Mouse (Mus musculus): ENCODE results near the gene Gm10260. TPM values are rescaled to one million over a fixed set of nuclear protein-coding genes. Genes with fewer than 3 reads are reported as not detected.

The Gm10260 gene
- polyA plus RNA-seq, 1 experiment from 2014 or later = 4.1 TPM

DNA sequence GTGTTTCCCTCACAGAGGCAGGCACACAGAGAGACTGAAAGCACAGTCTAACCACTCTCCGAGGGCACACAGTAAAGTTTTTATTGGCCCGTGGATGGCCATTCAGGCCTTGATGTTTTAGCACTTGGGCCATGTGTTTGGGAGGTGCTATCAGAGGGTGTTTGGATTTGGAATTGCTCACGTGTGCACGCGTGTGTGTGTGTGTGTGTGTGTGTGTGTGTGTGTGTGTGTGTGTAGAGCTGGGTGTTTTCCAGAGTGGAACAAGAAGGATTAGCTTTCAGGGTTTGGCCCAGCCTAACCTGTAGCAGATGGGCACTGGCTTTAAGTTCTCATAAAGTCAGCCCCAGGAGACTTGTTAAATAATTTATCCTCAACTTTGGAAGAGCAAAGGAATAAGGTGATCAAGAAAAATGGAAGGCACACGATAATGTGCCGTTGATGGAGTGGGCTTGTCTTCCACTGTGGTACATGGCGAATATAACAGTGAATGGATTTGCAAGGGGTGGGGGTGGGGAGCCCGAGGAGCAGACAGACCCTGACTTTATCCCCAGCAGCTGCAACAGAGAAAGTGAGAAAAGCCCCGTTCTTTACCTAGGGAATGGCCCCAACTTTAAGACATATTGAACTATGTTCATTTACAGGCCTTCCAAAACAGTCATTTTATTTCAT, 24.9 kb upstream of the Gm10260 start:
- H3K27me3 ChIP-seq (ENCODE audit: control insufficient read depth, insufficient read depth, low read length) = no peaks in the 10 kb centered on the region
- WGBS = 73% methylated on average over 10 of the region's 10 CpGs
- DNase-seq (ENCODE audit: low spot score, missing footprints) (no peak), ATAC-seq (ENCODE audit: low FRiP score) (no peak)
- H3K4me3 ChIP-seq (ENCODE audit: low read depth, low read length) = no peak overlapping the region
- no peak overlapping the region for H3K27ac ChIP-seq (ENCODE audit: low read depth, low read length)
- H3K36me3 ChIP-seq (ENCODE audit: control insufficient read depth, insufficient read depth, low read length) = no peaks in the 10 kb centered on the region
- peaks cover 6% of the 10 kb centered on the region; the same call in 1 of the 2 replicates for H3K4me1 ChIP-seq (ENCODE audit: control insufficient read depth, insufficient read depth, low read length)
- no peaks in the 10 kb centered on the region for H3K9me3 ChIP-seq (ENCODE audit: control insufficient read depth, low read length)
- H3K9ac ChIP-seq (ENCODE audit: low read length) = no peak overlapping the region
- no peak overlapping the region for H3K4me2 ChIP-seq

DNA sequence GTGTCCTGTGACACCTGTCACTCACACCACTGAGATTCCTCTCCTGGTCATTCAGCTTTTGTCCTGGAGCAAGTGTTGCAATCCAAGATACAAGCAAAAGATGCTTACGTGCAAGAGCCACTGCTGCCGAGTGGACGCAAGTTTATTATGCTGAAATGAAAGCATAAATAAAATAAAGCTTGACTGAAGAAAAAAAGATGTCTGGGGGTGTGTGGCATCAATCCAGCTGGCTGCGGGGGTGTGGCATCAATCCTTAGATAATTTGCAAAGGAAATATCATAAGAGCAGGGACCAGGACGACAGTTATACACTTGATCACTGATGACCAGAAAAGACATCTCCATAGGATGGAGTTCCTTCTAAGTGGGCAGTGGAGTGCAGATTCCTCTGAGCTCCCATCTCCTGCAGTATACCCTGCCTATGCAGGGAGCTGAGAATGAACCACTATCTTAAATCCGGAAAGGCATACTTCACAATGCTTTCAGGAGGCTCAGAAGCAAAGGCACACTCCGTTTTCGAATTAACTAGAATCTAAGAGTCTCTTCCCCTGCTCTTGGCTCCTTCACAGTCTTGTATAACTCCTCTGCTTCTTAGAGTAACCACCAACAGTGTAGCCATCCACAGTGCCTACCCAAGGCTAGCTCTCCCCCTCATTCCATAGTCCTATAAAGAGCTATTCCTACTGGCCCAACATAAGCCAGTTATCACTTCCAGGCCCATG, 23.2 kb upstream of the Gm10260 start:
- H3K9me3 ChIP-seq (ENCODE audit: control insufficient read depth, low read length) = no peaks in the 10 kb centered on the region
- no peak overlapping the region for H3K4me3 ChIP-seq (ENCODE audit: low read depth, low read length)
- H3K36me3 ChIP-seq (ENCODE audit: control insufficient read depth, insufficient read depth, low read length) = no peaks in the 10 kb centered on the region
- no peaks in the 10 kb centered on the region for H3K27me3 ChIP-seq (ENCODE audit: control insufficient read depth, insufficient read depth, low read length)
- WGBS = 90% methylated on average over 8 of the region's 8 CpGs
- no peak overlapping the region for H3K4me2 ChIP-seq
- H3K9ac ChIP-seq (ENCODE audit: low read length) = no peak overlapping the region
- H3K4me1 ChIP-seq (ENCODE audit: control insufficient read depth, insufficient read depth, low read length) = peaks cover 6% of the 10 kb centered on the region; the same call in 1 of the 2 replicates
- no peak for ATAC-seq (ENCODE audit: low FRiP score)
- DNase-seq (ENCODE audit: low spot score, missing footprints) = no peak
- H3K27ac ChIP-seq (ENCODE audit: low read depth, low read length) = no peak overlapping the region

DNA sequence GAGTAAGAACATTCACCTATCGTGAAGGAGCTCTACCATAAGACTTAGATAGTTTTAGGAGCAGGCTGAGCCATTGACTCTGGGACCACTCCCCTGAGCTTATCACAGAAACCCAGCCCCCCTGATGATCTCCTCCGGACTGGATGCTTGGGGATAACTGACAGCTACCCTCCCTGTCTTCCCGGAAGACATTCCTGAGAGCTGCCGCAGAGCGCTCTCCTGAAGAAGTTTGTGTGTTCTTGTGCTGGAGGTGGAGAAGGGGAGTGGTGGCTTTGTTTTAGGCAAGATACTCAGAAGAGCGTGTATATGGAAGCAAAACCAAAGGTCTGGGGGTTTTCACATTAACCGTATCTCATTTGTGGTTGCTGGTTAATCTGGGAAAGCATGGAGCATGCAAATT, 21.6 kb upstream of the Gm10260 start:
- H3K27me3 ChIP-seq (ENCODE audit: control insufficient read depth, insufficient read depth, low read length) = no peaks in the 10 kb centered on the region
- H3K36me3 ChIP-seq (ENCODE audit: control insufficient read depth, insufficient read depth, low read length) = no peaks in the 10 kb centered on the region
- H3K9me3 ChIP-seq (ENCODE audit: control insufficient read depth, low read length) = no peaks in the 10 kb centered on the region
- H3K4me3 ChIP-seq (ENCODE audit: low read depth, low read length) = no peak overlapping the region
- H3K27ac ChIP-seq (ENCODE audit: low read depth, low read length) = no peak overlapping the region
- no peak overlapping the region for H3K9ac ChIP-seq (ENCODE audit: low read length)
- ATAC-seq (ENCODE audit: low FRiP score) (no peak), DNase-seq (ENCODE audit: low spot score, missing footprints) (no peak)
- H3K4me1 ChIP-seq (ENCODE audit: control insufficient read depth, insufficient read depth, low read length) = peaks cover 6% of the 10 kb centered on the region; the same call in 1 of the 2 replicates
- 43% methylated on average over 7 of the region's 7 CpGs for WGBS
- no peak overlapping the region for H3K4me2 ChIP-seq

DNA sequence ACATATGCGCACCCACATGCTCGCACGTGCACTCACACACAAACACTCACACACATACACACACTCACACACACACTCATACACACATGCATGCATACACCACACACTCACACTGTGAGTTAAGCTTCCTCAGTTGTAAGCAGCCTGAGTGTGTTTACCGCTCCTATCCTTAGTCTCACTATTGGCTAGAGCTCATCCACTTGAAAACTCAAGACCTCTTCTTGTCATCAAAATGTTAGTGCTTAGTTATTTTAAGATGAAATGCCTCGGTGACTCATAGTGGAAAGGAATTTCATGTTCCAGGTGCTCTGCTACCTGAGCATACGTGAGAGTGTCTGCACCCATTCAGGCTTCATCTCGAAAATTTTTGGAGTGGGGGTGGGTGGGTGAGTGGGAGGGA, 21.2 kb upstream of the Gm10260 start:
- 90% methylated on average over 7 of the region's 7 CpGs for WGBS
- ATAC-seq (ENCODE audit: low FRiP score) = no peak

DNA sequence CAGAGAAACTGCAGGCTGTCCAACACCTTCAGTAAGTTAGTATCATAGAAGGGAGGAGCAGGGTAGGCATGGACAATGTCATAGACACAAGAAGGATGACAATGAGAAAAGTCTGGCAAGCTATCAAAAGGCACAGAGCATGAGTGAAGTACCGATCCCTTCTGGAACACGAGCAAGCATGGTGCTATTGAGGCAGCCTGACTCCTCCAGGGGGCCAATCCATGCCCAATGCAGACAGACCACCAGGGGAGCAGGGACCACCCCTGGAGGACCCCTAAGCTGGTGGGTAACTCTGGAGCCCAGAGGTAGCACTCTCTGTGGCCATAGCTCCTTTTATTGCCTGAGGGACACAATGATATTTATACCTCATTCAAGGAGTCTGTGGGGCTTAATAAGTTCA, 20.1 kb upstream of the Gm10260 start:
- 64% methylated on average over 2 of the region's 2 CpGs for whole genome bisulfite sequencing

More for the DNA sequence above, 21.2 kb upstream of the Gm10260 start:
- H3K9me3 ChIP-seq (ENCODE audit: control insufficient read depth, low read length) = no peaks in the 10 kb centered on the region
- peaks cover 6% of the 10 kb centered on the region; the same call in 1 of the 2 replicates for H3K4me1 ChIP-seq (ENCODE audit: control insufficient read depth, insufficient read depth, low read length)
- H3K27me3 ChIP-seq (ENCODE audit: control insufficient read depth, insufficient read depth, low read length) = no peaks in the 10 kb centered on the region
- H3K9ac ChIP-seq (ENCODE audit: low read length) = no peak overlapping the region
- H3K4me3 ChIP-seq (ENCODE audit: low read depth, low read length) = no peak overlapping the region
- no peaks in the 10 kb centered on the region for H3K36me3 ChIP-seq (ENCODE audit: control insufficient read depth, insufficient read depth, low read length)
- H3K4me2 ChIP-seq = no peak overlapping the region
- DNase-seq (ENCODE audit: low spot score, missing footprints) = no peak
- no peak overlapping the region for H3K27ac ChIP-seq (ENCODE audit: low read depth, low read length)

DNA sequence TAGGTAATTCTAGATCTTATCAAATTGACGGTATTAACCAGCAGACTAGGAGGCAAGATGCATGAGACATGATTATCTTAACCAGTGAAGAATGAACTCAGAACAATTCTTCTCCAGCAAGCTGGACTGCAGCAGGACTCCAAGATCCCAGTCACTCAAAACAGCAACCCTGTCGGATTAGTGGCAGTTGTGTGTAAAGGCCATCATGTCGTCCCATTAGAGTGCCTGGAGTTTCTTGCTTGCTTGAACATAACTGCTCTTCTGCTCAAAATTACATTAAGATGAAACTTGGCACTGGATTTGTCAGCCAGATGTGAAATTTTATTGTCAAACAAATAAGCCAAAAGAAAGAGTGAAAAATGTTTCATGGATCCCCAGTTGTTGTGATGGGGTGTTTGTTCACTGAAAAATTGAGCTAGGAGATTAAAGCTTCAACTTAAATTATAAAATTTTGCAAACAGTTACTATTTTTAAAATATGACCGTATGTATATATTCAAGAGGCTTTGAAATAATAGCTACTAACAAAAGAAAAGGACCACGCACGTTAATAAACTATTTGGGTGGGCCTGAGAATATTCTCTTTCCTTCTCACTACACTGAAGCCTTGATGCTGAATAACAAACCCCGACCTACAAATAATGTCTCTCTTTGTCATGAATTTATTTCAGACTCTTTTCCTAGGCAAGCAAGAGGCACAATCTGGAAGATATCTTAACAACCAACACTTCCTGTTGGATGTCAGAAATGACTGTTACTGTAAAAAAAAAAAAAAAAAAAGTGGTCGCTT, 19.4 kb upstream of the Gm10260 start:
- H3K27me3 ChIP-seq (ENCODE audit: control insufficient read depth, insufficient read depth, low read length) = no peaks in the 10 kb centered on the region

More for the DNA sequence above, 20.1 kb upstream of the Gm10260 start:
- Histone ChIP-seq H3K27ac (ENCODE audit: low read depth, low read length) (no peak overlapping the region), H3K36me3 (ENCODE audit: control insufficient read depth, insufficient read depth, low read length) (no peaks in the 10 kb centered on the region), H3K27me3 (ENCODE audit: control insufficient read depth, insufficient read depth, low read length) (no peaks in the 10 kb centered on the region), H3K4me1 (ENCODE audit: control insufficient read depth, insufficient read depth, low read length) (peaks cover 4% of the 10 kb centered on the region; the same call in 1 of the 2 replicates), H3K9me3 (ENCODE audit: control insufficient read depth, low read length) (no peaks in the 10 kb centered on the region), H3K4me3 (ENCODE audit: low read depth, low read length) (no peak overlapping the region), H3K4me2 (no peak overlapping the region), H3K9ac (ENCODE audit: low read length) (no peak overlapping the region)
- no peak for DNase-seq (ENCODE audit: low spot score, missing footprints)
- ATAC-seq (ENCODE audit: low FRiP score) = no peak

DNA sequence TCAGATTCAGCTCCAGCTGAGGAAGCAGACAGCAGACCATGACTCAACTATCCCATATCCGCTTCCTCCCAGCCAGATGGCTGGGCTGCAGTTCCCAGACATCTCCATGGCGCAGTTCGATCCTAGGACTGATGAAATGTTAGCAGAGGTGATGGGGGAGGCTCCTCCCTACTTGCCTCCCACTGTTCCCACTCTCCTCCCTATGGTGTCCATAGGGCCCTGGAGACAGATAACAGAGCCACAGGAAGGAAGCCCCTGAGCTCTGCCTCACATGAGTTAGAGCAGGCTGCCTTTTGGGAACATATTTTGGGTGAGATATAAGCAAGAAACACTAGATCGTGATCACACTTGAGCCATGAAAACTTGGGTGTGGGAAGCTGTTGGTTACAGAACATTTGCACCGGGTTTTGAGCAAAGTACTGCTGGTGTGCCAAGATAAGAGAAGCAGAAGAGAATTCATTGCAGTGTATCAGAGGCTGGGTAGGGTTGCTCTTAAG, 18.3 kb upstream of the Gm10260 start:
- H3K4me3 ChIP-seq (ENCODE audit: low read depth, low read length) = no peak overlapping the region
- WGBS = 88% methylated on average over 5 of the region's 5 CpGs
- DNase-seq (ENCODE audit: low spot score, missing footprints) = no peak
- no peak overlapping the region for H3K27ac ChIP-seq (ENCODE audit: low read depth, low read length)
- H3K9ac ChIP-seq (ENCODE audit: low read length) = no peak overlapping the region
- no peaks in the 10 kb centered on the region for H3K9me3 ChIP-seq (ENCODE audit: control insufficient read depth, low read length)
- no peak overlapping the region for H3K4me2 ChIP-seq
- no peaks in the 10 kb centered on the region for H3K36me3 ChIP-seq (ENCODE audit: control insufficient read depth, insufficient read depth, low read length)
- peaks cover 8% of the 10 kb centered on the region; the same call in 1 of the 2 replicates for H3K4me1 ChIP-seq (ENCODE audit: control insufficient read depth, insufficient read depth, low read length)
- H3K27me3 ChIP-seq (ENCODE audit: control insufficient read depth, insufficient read depth, low read length) = no peaks in the 10 kb centered on the region
- ATAC-seq (ENCODE audit: low FRiP score) = no peak

More for the DNA sequence above, 19.4 kb upstream of the Gm10260 start:
- Histone ChIP-seq H3K9me3 (ENCODE audit: control insufficient read depth, low read length) (no peaks in the 10 kb centered on the region), H3K9ac (ENCODE audit: low read length) (no peak overlapping the region), H3K4me1 (ENCODE audit: control insufficient read depth, insufficient read depth, low read length) (peaks cover 6% of the 10 kb centered on the region; the same call in 1 of the 2 replicates), H3K36me3 (ENCODE audit: control insufficient read depth, insufficient read depth, low read length) (no peaks in the 10 kb centered on the region), H3K27ac (ENCODE audit: low read depth, low read length) (no peak overlapping the region), H3K4me2 (no peak overlapping the region), H3K4me3 (ENCODE audit: low read depth, low read length) (no peak overlapping the region)
- WGBS = 87% methylated on average over 8 of the region's 8 CpGs
- DNase-seq (ENCODE audit: low spot score, missing footprints) = no peak
- no peak for ATAC-seq (ENCODE audit: low FRiP score)

DNA sequence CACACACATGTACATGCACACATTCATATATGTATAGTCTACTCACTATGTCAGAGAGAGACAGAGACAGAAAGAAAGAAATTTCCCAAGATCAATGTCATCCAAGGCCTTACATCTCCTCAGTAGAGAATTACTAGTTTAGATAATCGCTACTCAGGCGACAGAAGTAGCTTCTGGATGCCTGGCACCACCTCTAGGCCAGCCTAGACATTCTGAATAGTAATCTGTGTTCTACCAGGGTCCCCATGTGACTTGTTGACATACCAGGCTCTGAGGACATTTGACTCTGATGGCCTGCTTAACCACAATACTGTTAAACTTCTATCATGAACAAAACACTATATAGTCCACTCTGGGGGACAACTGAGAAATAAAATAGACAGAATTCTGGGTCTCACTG, 17.2 kb upstream of the Gm10260 start:
- Histone ChIP-seq H3K4me1 (ENCODE audit: control insufficient read depth, insufficient read depth, low read length) (peaks cover 8% of the 10 kb centered on the region; the same call in 1 of the 2 replicates), H3K27ac (ENCODE audit: low read depth, low read length) (no peak overlapping the region), H3K9me3 (ENCODE audit: control insufficient read depth, low read length) (no peaks in the 10 kb centered on the region), H3K4me2 (no peak overlapping the region), H3K27me3 (ENCODE audit: control insufficient read depth, insufficient read depth, low read length) (no peaks in the 10 kb centered on the region), H3K9ac (ENCODE audit: low read length) (no peak overlapping the region), H3K4me3 (ENCODE audit: low read depth, low read length) (no peak overlapping the region), H3K36me3 (ENCODE audit: control insufficient read depth, insufficient read depth, low read length) (no peaks in the 10 kb centered on the region)
- no peak for DNase-seq (ENCODE audit: low spot score, missing footprints)
- WGBS = 91% methylated on average over 2 of the region's 2 CpGs
- ATAC-seq (ENCODE audit: low FRiP score) = no peak

All from midbrain, embryonic 11.5 days (tissue).